Mouse (Mus musculus) stomach, embryonic 15.5 days (tissue): ENCODE measurements around the gene Sult1e1. TPM values are rescaled to one million over a fixed set of nuclear protein-coding genes. Genes with fewer than 3 reads are reported as not detected.

Source experiments
- ATAC-seq: fragments of 200-750 bp; cut with Nextera tagmentation; 2 replicates; pipeline ENCODE4 v1.8.0; 2017; ENCODE audit warnings: low read depth, moderate number of reproducible peaks, moderate TSS enrichment; ENCODE audit not compliant: insufficient read depth, low FRiP score
- H3K27ac ChIP-seq: fragments of 300-500 bp; sonication (generic); 2 replicates; pipeline ENCODE4 v1.5.1; 2015; ENCODE audit warnings: mild to moderate bottlenecking, inconsistent platforms
- H3K27me3 ChIP-seq: fragments of 300-500 bp; sonication (generic); replicated peaks from 2 replicates; pipeline ENCODE4 v1.6.1; 2015; ENCODE audit warnings: inconsistent platforms
- H3K36me3 ChIP-seq: fragments of 300-500 bp; sonication (generic); 2 replicates; pipeline ENCODE4 v1.6.1; 2015; ENCODE audit warnings: inconsistent platforms
- H3K4me1 ChIP-seq: fragments of 300-500 bp; sonication (generic); 2 replicates; pipeline ENCODE4 v1.6.1; 2015; ENCODE audit warnings: inconsistent platforms
- H3K4me2 ChIP-seq: fragments of 300-500 bp; sonication (generic); 2 replicates; pipeline ENCODE4 v1.6.1; 2015; ENCODE audit warnings: mild to moderate bottlenecking, inconsistent platforms
- H3K4me3 ChIP-seq: fragments of 300-500 bp; sonication (generic); replicated peaks from 2 replicates; pipeline ENCODE4 v1.5.1; 2015; ENCODE audit warnings: inconsistent platforms
- H3K9ac ChIP-seq: fragments of 300-500 bp; sonication (generic); 2 replicates; pipeline ENCODE4 v1.6.1; 2015; ENCODE audit warnings: inconsistent platforms
- H3K9me3 ChIP-seq: fragments of 300-500 bp; sonication (generic); 2 replicates; pipeline ENCODE4 v1.6.1; 2016; ENCODE audit warnings: inconsistent platforms
- WGBS: fragments of 180-500 bp; shearing (Covaris S2); methylation state at CpG from one replicate; pipeline ENCODE4 v1.1.7; 2015; 5-methylcytosine and 5-hydroxymethylcytosine counted together
- polyA plus RNA-seq: library from polyadenylated mRNA; unstranded; fragments of >200 nt; fragmentation: Nextera tagmentation; extraction: Ambion mirVana; gene quantifications from 2 replicates; pipeline ENCODE4 v1.2.1, GENCODE M21; 2015

Gene Sult1e1
- 0.14 TPM in 1 of 2 replicates, not detected in the other for polyA plus RNA-seq

DNA sequence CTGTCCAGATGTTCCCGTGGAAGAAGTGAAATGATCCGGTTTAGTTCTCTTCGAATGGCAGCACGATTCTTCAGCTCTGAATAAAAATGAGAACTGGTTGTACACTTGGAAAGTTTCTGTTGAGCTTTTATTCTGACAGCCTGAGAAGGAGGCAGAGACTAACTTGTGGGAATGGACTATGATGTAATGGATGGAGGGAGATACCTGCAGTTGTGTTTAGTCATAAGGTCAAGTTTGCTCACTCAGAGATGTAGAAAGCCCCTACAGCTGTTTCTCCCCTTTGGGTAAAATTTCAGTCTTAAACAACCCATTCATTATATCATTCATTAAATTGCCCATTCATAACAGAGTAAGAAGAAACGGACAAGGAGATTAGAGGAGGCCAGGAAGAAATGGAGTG, at the start of gene Sult1e1:
Sult1e1 (minus strand) TSS at position 101 of the 400 bp plus-strand sequence.
- Histone ChIP-seq H3K9me3 (no peaks in the 10 kb centered on the region), H3K27ac (no peak within 1 kb of the TSS), H3K4me3 (no peak within 1 kb of the TSS), H3K4me1 (no peaks in the 10 kb centered on the region), H3K4me2 (no peak within 1 kb of the TSS), H3K9ac (no peak within 1 kb of the TSS), H3K36me3 (no peaks in the 10 kb centered on the region), H3K27me3 (no peaks in the 10 kb centered on the region)
- WGBS, result 63% methylated on average over 5 of the region's 5 CpGs
- ATAC-seq, result no peak

DNA sequence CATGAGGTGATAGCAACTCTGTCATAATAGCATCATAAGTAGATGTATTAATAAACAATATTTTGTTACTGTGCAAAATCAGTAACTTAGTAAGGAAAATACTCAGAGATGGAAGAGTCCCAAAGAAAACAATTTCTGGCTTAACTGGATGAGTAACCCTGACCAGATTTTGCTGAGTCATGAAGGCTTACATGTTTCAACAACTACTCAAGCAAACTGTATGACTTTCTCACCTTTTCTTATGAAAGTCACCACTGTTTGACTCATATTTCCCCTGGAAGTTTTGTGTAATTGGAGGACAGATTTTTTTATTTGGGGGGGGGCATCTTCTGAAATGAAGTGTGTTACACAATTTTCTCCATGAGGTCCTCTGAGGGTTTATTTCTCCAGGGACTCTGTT, 31.3 kb upstream of the Sult1e1 start:
- H3K36me3 ChIP-seq, result no peaks in the 10 kb centered on the region
- H3K27me3 ChIP-seq, result no peaks in the 10 kb centered on the region
- ATAC-seq, result no peak
- H3K9me3 ChIP-seq, result no peaks in the 10 kb centered on the region
- H3K4me1 ChIP-seq, result no peaks in the 10 kb centered on the region
- no peak overlapping the region for H3K9ac ChIP-seq
- H3K4me3 ChIP-seq, result no peak overlapping the region
- H3K27ac ChIP-seq, result no peak overlapping the region
- H3K4me2 ChIP-seq, result no peak overlapping the region

DNA sequence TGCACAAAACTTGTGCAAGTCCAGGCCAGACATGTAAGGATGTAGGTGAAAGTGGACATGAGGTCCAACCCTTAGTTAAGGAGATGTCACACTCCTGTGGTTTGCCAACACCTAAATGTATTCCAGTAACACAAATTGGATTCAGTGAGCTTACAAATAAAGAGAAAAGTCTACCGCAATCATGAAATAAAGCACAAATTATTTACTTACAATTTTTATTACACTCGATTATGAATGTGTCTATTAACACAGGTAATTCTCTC, 23.7 kb upstream of the Sult1e1 start:
- Histone ChIP-seq H3K4me1 (no peaks in the 10 kb centered on the region), H3K4me2 (no peak overlapping the region), H3K9ac (no peak overlapping the region), H3K27ac (no peak overlapping the region), H3K9me3 (no peaks in the 10 kb centered on the region), H3K27me3 (no peaks in the 10 kb centered on the region), H3K36me3 (no peaks in the 10 kb centered on the region), H3K4me3 (no peak overlapping the region)
- 85% methylated on average over 2 of the region's 2 CpGs for WGBS
- no peak for ATAC-seq

DNA sequence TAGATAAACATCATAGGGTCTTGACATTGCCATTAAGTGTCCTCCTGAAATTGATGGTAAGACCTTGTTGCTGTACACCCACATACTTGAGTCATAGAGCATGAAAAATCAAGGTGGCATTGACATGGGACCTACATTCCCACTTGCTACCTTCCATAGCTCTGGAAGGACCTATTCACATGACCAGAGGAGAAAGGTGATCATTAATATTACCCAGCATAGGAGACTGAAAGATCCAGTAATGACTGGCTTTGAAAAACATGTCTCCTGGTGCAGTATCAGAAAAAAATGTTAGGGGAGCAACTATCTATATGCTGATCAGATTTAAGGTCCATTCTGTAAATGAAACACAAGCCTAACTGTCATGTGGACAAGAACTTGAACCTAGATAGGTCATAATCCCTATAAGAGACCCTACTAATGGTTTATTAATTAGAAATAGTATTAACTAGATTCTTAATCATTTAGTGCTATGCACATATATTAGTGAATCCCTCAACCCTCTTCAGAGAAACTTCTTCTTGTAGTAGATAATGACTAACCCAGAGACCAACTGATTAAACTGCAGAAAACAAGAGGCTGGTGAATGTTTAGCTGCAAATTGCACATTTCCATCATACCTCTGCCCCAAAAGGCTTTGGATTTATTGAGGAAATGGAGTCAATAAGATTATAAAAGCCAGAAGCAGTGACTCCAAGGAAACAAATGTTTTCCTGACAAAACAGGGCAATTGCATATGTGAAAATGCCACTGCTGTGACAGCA, 23.2 kb upstream of the Sult1e1 start:
- Histone ChIP-seq H3K36me3 (no peaks in the 10 kb centered on the region), H3K4me1 (no peaks in the 10 kb centered on the region), H3K9me3 (no peaks in the 10 kb centered on the region), H3K4me3 (no peak overlapping the region), H3K9ac (no peak overlapping the region), H3K27me3 (no peaks in the 10 kb centered on the region), H3K27ac (no peak overlapping the region), H3K4me2 (no peak overlapping the region)
- ATAC-seq, result no peak

DNA sequence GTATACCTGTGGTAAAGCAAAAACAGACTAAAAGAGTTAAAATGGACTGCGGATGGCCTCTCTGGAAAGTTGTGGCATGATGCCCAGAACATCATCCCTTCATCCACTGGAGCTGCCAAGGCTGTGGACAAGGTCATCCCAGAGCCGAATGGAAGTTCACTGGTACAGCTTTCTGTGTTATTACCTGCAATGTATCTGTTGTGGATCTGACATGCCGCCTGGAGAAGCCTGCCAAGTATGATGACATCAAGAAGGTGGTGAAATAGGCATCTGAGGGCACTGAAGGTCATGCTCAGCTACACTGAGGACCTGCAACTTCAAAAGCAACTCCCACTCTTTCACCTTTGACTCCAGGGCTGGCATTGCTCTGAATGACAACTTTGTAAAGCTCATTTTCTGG, 9.6 kb upstream of the Sult1e1 start:
- no peaks in the 10 kb centered on the region for H3K36me3 ChIP-seq
- no peak for ATAC-seq
- no peaks in the 10 kb centered on the region for H3K27me3 ChIP-seq
- H3K4me1 ChIP-seq, result no peaks in the 10 kb centered on the region
- no peak overlapping the region for H3K4me2 ChIP-seq
- no peak overlapping the region for H3K9ac ChIP-seq
- H3K9me3 ChIP-seq, result no peaks in the 10 kb centered on the region
- no peak overlapping the region for H3K27ac ChIP-seq
- no peak overlapping the region for H3K4me3 ChIP-seq
- WGBS, result 65% methylated on average over 3 of the region's 3 CpGs

DNA sequence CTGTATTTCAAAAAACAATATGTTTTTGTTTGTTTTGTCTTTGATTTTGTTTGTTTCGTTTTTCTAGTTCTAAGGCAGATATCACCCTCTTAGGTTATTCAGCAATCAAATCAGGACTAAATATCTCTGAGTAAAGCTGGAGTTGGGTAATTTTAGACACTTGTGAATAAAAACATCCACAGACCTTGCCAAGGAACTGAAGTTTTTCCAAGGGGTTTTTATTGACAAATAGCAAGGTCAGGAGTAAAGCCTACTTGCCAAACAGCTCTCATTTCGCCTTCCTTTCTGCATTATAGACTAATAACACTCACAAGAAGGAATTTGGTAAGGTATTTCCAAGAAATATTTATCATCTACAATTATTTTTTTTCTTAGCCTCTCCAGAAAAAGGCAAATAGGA, 6.5 kb upstream of the Sult1e1 start:
- ATAC-seq, result no peak
- no peaks in the 10 kb centered on the region for H3K9me3 ChIP-seq
- 66% methylated on average over 2 of the region's 2 CpGs for WGBS
- H3K27me3 ChIP-seq, result no peaks in the 10 kb centered on the region
- H3K36me3 ChIP-seq, result no peaks in the 10 kb centered on the region
- H3K27ac ChIP-seq, result no peak overlapping the region
- no peak overlapping the region for H3K4me2 ChIP-seq
- no peaks in the 10 kb centered on the region for H3K4me1 ChIP-seq
- H3K4me3 ChIP-seq, result no peak overlapping the region
- H3K9ac ChIP-seq, result no peak overlapping the region

DNA sequence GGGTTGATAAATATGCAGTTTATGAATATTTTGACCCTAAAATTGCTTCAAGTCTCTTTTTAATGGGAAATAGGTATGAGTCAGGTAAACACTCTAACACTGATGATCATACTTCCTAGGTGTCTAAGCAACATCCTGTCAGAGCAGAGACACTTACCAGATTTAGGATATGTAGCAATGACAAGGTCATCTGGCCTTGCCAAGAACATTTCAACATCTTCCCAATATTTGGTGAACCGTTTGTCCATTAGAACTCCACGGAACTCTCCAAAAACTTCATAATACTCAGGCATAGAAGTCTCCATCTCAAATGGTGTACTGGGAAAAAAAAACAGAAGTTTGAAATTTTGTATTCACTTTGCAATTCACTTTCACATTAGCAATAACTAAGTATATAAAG, 1.5 kb downstream of the Sult1e1 start:
- H3K9me3 ChIP-seq, result no peaks in the 10 kb centered on the region
- no peak overlapping the region for H3K4me3 ChIP-seq
- 73% methylated on average over 2 of the region's 2 CpGs for WGBS
- no peak overlapping the region for H3K4me2 ChIP-seq
- no peak overlapping the region for H3K27ac ChIP-seq
- H3K36me3 ChIP-seq, result no peaks in the 10 kb centered on the region
- H3K4me1 ChIP-seq, result no peaks in the 10 kb centered on the region
- no peaks in the 10 kb centered on the region for H3K27me3 ChIP-seq
- no peak for ATAC-seq
- H3K9ac ChIP-seq, result no peak overlapping the region

DNA sequence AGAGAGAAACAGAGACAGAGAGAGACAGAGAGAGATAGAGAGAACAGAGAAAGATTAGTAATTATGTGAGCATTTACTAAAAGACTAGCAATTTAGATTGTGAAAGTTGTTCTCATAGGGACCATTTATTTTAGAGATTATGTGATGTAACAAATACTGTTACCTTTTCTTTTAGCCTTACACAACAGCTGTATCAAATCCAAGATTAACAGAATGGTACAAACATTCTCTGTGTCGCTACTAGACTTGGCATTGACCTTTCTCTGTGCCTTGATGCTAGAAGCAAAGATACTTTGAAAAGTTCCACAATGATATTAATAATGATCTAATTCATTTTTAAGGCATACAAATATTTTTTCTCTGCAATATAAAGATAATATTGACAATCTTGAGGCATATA, 11.0 kb downstream of the Sult1e1 start:
- no peak overlapping the region for H3K9ac ChIP-seq
- no peaks in the 10 kb centered on the region for H3K27me3 ChIP-seq
- H3K4me2 ChIP-seq, result no peak overlapping the region
- no peaks in the 10 kb centered on the region for H3K36me3 ChIP-seq
- ATAC-seq, result no peak
- 66% methylated on average over 1 of the region's 1 CpGs for WGBS
- no peak overlapping the region for H3K27ac ChIP-seq
- no peaks in the 10 kb centered on the region for H3K4me1 ChIP-seq
- no peak overlapping the region for H3K4me3 ChIP-seq
- H3K9me3 ChIP-seq, result no peaks in the 10 kb centered on the region

DNA sequence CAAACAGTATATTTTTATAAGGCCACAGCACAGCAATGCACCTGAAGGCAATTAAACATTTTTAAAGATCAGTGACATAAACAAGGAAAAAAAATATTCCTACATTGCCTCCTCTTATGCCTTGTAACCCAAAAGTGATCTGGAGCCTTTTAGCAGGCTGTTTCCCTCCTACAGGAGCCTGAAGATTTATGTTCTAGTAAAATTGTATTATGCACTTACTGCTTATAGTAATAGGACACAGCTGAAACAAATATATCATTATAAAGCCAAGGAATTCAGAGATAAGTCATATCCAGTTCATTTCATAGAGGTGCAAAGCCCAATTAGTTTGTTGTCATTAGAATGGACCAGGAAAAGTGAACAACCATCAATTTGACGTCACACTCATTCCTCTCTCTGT, 17.2 kb downstream of the Sult1e1 start:
- H3K4me3 ChIP-seq, result no peak overlapping the region
- no peaks in the 10 kb centered on the region for H3K9me3 ChIP-seq
- H3K27ac ChIP-seq, result no peak overlapping the region
- 26% methylated on average over 1 of the region's 1 CpGs for whole genome bisulfite sequencing
- 0 out of 2 replicates have a peak, but pooled peaks cover 3% of the 10 kb centered on the region for H3K4me1 ChIP-seq
- no peaks in the 10 kb centered on the region for H3K27me3 ChIP-seq
- H3K36me3 ChIP-seq, result no peaks in the 10 kb centered on the region
- no peak for ATAC-seq
- H3K9ac ChIP-seq, result no peak overlapping the region
- no peak overlapping the region for H3K4me2 ChIP-seq

DNA sequence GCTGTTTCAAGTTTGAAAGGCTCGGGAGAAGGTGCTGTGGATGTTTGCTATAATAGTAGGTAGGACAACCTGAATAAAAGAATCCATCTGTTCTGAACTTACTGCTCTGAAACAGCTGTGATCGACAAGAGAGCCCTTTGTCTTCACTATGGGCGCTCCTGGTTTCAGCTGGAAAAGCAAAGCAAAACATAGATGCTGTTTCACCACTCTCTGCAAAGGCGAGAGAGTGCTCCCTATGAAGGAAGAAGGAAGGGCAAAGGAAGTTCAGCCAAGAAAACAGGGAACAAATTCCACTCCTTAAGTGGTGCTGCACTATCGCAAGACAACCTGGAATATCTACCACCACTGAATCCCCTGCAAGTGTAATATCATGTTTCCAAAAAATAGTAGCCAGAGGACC, 17.9 kb downstream of the Sult1e1 start:
- no peak overlapping the region for H3K4me3 ChIP-seq
- H3K4me2 ChIP-seq, result no peak overlapping the region
- H3K4me1 ChIP-seq, result 0 out of 2 replicates have a peak, but pooled peaks cover 3% of the 10 kb centered on the region
- H3K27ac ChIP-seq, result no peak overlapping the region
- H3K9me3 ChIP-seq, result no peaks in the 10 kb centered on the region
- H3K27me3 ChIP-seq, result no peaks in the 10 kb centered on the region
- H3K9ac ChIP-seq, result no peak overlapping the region
- ATAC-seq, result no peak
- WGBS, result 46% methylated on average over 5 of the region's 5 CpGs
- no peaks in the 10 kb centered on the region for H3K36me3 ChIP-seq

DNA sequence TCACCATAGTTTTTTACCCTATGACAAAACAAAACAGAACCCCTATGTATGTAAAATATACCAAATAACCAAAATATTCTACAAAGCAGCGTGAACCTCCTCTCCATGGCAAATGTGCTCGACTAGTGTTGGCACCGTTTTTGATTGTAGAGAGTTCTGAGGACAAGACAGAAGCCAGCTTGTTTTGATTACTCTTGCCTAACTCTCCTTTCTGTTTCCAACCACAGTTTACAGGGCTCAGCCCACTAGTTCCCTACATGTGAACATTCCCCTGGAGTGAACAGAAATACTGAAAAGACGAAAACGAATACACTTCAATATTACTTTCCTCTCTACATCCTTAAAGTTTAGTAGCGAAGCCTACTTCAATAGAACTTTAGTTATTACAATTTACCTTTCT, 18.6 kb downstream of the Sult1e1 start:
- Histone ChIP-seq H3K9ac (no peak overlapping the region), H3K27ac (no peak overlapping the region), H3K27me3 (no peaks in the 10 kb centered on the region), H3K9me3 (no peaks in the 10 kb centered on the region), H3K4me3 (no peak overlapping the region), H3K4me1 (0 out of 2 replicates have a peak, but pooled peaks cover 3% of the 10 kb centered on the region), H3K4me2 (no peak overlapping the region), H3K36me3 (no peaks in the 10 kb centered on the region)
- ATAC-seq, result no peak
- WGBS, result 86% methylated on average over 6 of the region's 6 CpGs

DNA sequence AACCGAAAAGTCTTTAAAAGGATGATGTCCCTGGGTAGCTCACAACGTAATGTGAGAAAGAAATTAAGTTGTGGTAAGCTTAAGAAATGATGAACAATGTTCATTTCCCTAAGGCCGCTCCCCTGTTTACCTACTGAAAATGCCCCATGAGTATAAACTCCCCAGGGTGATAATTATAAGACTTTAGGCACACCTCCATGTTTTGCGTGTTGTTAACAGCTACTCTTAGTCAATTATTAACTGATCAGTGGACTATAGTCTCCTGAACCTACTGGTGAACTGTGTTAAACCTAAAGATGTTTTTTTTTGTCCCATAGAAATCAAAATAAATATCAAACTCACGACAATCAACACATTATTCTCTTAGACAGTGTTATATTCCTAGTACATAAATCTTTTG, 22.5 kb downstream of the Sult1e1 start, which contains the start of gene Sult1d1:
Sult1d1 (minus strand) TSS at position 183 of the 400 bp plus-strand sequence.
- Histone ChIP-seq H3K9me3 (no peaks in the 10 kb centered on the region), H3K9ac (no peak within 1 kb of the TSS), H3K4me2 (no peak within 1 kb of the TSS), H3K27me3 (no peaks in the 10 kb centered on the region), H3K27ac (no peak within 1 kb of the TSS), H3K4me1 (0 out of 2 replicates have a peak, but pooled peaks cover 3% of the 10 kb centered on the region), H3K4me3 (no peak within 1 kb of the TSS), H3K36me3 (no peaks in the 10 kb centered on the region)
- 67% methylated on average over 5 of the region's 5 CpGs for WGBS
- peak; percentile 71 for ATAC-seq

DNA sequence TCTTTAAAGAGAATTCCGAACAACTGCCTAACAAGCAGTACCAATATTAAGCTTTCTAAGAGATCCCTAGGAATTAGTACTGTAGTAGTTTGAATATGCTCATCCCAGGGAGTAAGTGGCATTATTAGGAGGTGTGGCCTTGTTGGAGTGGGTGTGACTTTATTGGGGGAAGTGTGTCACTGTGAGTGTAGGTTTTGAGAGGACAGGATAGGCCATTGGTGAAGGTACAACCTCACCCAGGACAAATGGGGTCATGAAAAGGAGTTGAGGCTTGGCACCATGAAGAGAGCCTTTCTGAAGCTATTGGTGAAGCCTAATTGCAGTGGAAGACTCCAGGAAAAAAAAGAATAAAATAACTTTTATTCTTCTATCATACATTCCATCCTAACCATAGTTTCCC, 24.1 kb downstream of the Sult1e1 start:
- Histone ChIP-seq H3K36me3 (no peaks in the 10 kb centered on the region), H3K4me3 (no peak overlapping the region; the same call in 1 of the 2 replicates), H3K9ac (no peak overlapping the region), H3K9me3 (no peaks in the 10 kb centered on the region), H3K27me3 (no peaks in the 10 kb centered on the region), H3K4me2 (no peak overlapping the region), H3K4me1 (no peaks in the 10 kb centered on the region), H3K27ac (no peak overlapping the region)
- no peak for ATAC-seq
- WGBS, result 91% methylated on average over 1 of the region's 1 CpGs
